Mouse (Mus musculus) layer of hippocampus, adult 9-10 months (tissue): Measurements from ENCODE around the gene Nf1.

Experiments used
- DNase-seq: peaks from one replicate; pipeline ENCODE4 v3.0.0; 2022; ENCODE audit warnings: low spot score

Gene Nf1

GRCm38 (mm10) chr11:79468097-79468496, 128.6 kb downstream of the Nf1 start:
- no peak for DNase-seq

- DNase-seq = no peak
Measured at GRCm38 (mm10) chr11:79483392-79483791, 143.9 kb downstream of the Nf1 start.

GRCm38 (mm10) chr11:79483876-79484528, 144.5 kb downstream of the Nf1 start:
- no peak for DNase-seq

- DNase-seq = no peak
Measured at GRCm38 (mm10) chr11:79484721-79485120, 145.2 kb downstream of the Nf1 start.

GRCm38 (mm10) chr11:79494976-79495800, 155.7 kb downstream of the Nf1 start:
- DNase-seq = no peak

GRCm38 (mm10) chr11:79502917-79503316, 163.4 kb downstream of the Nf1 start:
- no peak for DNase-seq

- DNase-seq = peak; percentile 65
Measured at GRCm38 (mm10) chr11:79503845-79504244, 164.4 kb downstream of the Nf1 start, which contains the start of gene Omg. Gene Omg (minus strand): TSS chr11:79504084.

GRCm38 (mm10) chr11:79504506-79504905, 165.0 kb downstream of the Nf1 start:
- DNase-seq = no peak

- no peak for DNase-seq
Measured at GRCm38 (mm10) chr11:79511970-79512369, 172.5 kb downstream of the Nf1 start.

GRCm38 (mm10) chr11:79515331-79515730, 175.8 kb downstream of the Nf1 start:
- DNase-seq = no peak

- no peak for DNase-seq
Measured at GRCm38 (mm10) chr11:79515798-79516197, 176.3 kb downstream of the Nf1 start.

GRCm38 (mm10) chr11:79519299-79519698, 179.8 kb downstream of the Nf1 start:
- no peak for DNase-seq

GRCm38 (mm10) chr11:79519878-79520291, 180.4 kb downstream of the Nf1 start:
- DNase-seq = peak; percentile 65

GRCm38 (mm10) chr11:79520772-79521171, 181.3 kb downstream of the Nf1 start:
- DNase-seq = no peak

- DNase-seq = no peak
Measured at GRCm38 (mm10) chr11:79521930-79522329, 182.4 kb downstream of the Nf1 start.

GRCm38 (mm10) chr11:79522944-79523343, 183.5 kb downstream of the Nf1 start:
- no peak for DNase-seq

GRCm38 (mm10) chr11:79523560-79524309, 184.2 kb downstream of the Nf1 start, which contains the start of gene Evi2b:
Gene Evi2b (minus strand): TSS chr11:79523762.
- no peak for DNase-seq

GRCm38 (mm10) chr11:79524310-79524575, 184.8 kb downstream of the Nf1 start:
- DNase-seq = no peak

GRCm38 (mm10) chr11:79526549-79526948, 187.1 kb downstream of the Nf1 start:
- DNase-seq = no peak

- DNase-seq = no peak
Measured at GRCm38 (mm10) chr11:79527015-79527738, 187.7 kb downstream of the Nf1 start.

GRCm38 (mm10) chr11:79527739-79528384, 188.4 kb downstream of the Nf1 start:
- DNase-seq = no peak

GRCm38 (mm10) chr11:79528601-79529000, 189.1 kb downstream of the Nf1 start:
- DNase-seq = no peak
